Mouse (Mus musculus): ENCODE results near the gene Cdh18. TPM values are rescaled to one million over a fixed set of nuclear protein-coding genes. Genes with fewer than 3 reads are reported as not detected.
"Not testable (repeated sequence)": the region's sequence is repeated elsewhere in the genome, so short reads cannot be mapped to it uniquely, and the experiment has no call there.

Cdh18 gene
- total RNA-seq, 2 experiments from 2014 or later: not detected

DNA sequence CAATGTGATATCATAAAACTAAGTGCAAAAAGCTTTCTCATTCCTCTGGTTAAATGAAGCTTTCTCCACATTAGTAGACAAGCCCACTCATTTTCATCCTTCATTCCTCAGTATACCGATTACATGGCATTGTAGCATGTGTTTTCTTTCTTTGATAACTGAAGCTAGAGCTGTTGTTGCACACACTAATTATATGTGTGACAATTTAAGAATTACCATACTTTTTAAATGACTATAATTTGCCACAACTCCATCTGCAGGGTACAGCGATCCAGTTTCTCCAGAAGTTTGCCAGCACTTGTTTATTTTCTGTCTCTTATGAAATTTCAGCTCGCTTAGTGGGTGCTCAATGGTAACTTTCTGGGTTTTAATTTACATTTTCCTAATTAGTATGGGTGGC lies 663.2 kb downstream of the Cdh18 start:
- DNase-seq: no peak

DNA sequence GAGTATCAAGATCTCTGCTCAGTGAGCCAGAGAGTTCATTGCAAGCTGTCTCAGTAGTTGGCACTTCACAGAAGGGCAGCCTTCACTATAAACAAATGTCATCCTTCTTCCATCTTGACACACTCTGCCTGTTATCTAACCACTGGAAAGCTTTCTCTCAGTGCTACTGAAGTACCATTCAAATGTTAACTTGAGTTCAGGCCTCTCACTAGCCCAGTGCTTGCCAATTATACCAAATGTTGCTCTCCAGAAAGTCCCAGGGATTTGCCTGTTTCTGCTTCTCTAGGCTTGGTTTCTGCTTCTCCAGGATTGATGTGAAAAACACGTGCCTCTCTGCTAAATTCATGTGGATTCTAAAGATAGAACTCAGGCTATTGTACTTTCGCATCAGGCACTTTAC lies 681.8 kb downstream of the Cdh18 start:
- DNase-seq: no peak

DNA sequence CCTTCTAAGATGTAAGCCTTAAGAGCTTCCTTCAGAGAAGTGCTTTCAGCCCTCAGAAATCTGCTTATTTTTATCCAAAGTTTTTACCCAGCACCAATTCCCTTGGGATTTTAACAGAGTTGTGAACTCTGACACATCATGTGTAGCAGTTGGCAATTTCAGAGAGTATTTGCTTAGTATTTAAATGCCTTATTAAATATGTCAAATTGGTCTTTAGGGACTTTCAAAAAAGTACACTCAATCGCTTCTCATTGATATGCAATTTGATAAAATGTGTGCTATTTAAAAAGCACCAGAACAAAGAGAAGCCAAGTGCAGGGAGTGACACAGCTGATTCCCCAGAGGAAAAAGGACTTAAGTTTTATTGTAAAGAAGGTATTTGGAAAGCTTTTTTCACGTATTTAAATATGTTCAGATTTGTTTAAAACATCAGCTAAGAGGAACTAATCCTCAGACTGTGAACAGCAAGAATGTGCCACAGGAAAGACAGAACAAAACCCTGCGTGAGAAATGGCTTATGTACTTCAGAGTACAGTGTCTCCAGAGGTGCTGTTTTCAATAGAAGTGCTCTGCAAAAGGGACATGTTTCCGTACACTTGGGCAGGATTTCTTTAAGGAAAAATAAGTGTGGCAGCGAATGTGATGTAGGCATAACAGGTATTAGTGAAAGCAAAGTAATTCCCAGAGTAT lies 709.1 kb downstream of the Cdh18 start:
- DNase-seq: no peak

DNA sequence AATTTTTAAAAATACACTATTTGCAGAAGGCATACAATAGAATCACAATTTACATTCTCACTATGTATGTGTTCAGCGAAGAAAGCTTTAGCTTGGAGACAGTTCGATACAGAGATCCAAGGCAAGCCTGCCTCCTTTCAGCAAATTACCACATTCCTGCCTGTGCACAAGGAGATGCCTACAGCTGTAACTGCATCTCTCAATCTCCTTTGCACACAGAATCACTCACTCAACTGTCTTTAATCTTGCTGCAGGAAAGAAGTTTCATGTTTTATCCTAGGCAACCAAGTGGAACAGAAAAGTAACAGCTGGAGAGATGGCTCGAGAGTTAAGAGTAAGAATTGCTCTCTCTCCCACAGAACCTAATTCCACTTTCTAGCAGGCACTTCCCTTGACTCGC lies 729.6 kb downstream of the Cdh18 start:
- DNase-seq: no peak

DNA sequence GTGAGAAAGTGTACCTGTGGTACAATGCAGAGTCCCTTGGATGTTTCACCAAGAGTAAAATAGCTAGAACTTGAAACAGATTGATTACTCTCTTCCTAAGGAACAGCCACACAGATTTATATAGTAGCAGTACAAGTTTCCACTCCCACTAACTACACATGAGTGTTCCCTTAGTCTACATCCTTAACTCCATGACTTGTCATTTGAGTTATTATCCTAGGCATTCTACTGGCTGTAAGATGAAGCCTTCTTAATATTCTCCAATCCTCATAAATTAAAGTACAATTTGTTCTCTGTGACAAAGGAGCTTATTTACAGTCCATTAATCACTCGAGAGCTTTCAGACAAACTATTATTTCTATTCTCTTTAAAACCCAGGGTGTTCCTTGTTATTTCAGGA lies 756.2 kb downstream of the Cdh18 start:
- no peak for DNase-seq

DNA sequence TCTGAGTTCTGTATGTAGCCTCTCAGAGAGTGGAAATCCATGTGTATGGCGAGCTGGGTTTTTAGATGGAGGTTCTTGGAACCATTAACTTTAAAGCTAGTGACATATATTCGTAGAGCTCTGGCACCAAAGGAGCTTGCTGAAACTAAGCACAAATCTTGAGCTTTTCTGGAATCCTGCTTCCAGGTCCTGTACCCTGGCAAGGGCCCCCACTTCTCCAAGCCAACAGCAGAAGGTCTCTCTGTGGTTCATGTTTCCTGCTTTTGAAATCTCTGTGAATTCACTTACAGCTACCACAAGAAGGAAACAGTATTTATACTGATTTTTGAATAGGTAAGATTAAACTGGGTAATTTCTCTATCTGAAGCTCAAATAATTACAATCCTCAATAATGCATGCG lies 767.9 kb downstream of the Cdh18 start:
- no peak for DNase-seq

DNA sequence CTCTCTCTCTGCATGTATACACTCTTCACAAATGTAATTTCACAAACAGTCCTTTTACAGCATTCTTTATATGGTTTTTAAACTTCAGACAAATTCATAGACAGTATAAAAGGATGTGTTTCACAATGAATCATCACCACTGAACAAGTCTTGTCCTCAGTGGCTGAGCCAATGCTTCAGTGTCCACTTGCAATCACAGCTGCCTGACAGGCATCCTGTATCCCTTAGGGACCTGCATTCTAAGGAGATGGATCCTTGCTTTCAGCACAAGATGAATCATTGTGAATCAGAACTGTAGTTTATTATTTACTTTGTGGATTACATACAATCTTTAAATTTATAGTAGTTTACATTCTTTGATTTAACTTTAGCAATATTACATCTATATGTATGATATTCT lies 768.6 kb downstream of the Cdh18 start:
- DNase-seq: no peak

DNA sequence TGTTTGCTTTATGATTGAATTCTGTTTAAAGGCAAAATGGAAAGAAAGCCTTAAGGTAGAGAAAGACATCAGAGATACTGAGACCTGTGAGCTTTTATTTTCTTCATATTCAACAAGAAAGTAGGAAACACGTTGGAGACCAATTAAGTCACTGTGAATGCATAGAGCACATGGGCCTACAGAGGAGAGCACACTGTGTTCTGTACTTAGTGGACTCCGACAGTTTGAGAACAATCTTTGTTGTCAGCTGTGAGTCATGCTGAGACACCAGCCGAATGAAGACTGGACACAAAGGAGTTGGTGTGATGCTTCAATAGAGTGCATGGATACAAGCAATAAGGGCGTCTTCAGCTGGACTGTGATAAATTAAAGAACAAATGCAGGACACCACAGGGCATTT lies 791.5 kb downstream of the Cdh18 start:
- DNase-seq: not testable (repeated sequence)

DNA sequence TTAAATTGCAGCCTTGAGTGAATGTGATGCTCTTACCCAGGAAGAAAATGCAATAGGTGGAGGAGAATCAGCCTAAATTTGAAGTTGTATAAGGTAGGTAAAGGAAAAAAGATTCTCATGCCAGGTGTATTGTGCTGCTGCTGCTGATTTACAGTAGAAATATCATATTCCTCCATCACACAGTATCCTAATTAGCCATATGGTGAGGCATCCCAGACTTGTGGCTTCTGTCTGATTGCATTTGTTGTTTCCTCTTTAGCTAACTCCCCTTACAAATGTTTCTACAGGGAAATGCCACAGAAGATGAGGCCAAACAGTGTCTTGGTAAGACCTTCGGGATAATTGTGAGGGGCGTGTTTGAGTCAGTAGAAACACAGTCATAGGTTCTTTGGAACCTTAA lies 802.3 kb downstream of the Cdh18 start:
- no peak for DNase-seq

DNA sequence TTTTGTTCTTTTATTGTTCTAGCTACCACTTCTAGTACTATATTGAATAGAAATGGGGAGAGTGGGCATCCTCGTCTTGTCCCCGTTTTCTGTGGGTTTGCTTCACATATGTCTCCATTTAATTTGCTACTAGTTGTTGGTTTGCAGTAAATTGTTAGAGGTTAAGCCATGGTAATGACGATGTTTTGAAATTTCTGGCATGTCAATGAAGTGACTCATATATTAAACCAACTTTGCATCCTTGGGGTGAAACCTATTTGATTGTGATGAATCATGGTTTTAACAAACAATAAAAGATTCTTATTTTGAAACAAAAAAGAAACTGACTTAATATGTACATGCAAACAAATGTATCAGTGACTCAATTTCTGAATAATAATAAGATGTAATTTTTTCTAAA lies 817.5 kb downstream of the Cdh18 start:
- no peak for DNase-seq

DNA sequence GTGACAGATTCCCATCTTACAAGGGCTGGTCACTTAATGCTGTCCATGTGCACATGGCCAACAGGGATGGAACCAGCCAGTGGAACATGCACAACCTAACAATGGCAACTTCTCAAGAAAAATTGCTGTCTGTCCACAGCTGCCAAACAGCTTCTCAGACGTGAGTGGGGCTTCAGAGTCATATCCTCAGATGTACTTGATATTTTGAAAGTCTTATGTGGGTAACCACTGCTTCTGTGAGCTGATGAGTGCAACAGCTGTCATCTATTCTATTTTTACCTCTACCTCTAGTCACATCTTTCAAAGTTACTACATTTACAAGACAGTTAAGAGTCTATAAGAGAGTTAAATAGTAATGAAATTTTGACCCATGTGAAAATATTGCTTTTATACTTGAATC lies 818.9 kb downstream of the Cdh18 start:
- DNase-seq: no peak

DNA sequence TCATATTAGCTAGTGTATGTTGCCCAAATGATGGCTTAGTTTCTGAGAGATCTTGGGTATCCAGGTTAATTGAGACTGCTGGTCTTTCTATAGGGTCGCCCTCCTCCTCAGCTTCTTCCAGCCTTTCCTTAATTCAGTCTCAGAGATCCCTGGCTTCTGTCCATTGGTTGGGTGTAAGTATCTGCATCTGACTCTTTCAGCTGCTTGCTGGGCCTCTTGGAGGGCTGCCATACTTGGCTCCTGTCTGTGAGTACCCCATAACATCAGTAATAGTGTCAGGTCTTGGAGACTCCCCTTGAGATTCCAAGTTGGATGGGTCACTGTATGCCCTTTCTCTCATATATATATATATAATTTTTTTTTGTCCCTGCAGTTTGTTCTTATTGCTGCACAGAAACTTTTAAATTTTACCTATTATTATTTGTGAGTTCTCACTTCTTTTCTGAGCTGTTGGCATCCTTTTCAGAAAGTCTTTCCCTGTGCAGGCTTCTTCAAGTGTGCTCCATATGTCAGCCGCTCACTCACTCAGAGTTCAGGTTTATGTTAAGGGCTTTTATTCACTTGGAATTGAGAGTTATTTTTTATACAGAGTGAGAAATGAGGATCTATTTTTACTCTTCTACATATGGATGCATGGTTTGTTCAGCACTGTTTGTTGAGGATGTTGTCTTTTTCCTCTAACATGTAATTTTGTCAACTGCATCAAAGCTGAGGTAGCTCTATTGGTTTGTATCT lies 829.4 kb downstream of the Cdh18 start:
- no peak for DNase-seq

DNA sequence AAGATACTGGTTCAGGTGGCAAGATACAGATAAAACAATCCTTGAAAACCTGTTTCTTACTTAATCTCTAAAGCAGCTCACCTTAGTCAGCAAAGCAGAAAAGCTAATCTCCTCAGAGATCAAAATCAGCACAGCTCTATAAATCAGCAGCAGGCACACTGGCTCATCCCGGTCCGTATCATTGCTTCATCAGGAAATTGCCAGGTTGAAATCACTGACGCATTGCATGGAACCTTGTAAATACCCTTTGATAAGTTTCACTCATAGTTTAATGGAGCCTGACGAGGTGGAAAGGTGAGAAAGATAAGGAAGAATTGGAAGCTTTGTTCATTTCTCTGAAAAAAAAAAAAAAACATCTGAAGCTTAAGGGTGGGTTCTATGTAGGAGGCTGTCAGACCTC lies 837.0 kb downstream of the Cdh18 start:
- no peak for DNase-seq

DNA sequence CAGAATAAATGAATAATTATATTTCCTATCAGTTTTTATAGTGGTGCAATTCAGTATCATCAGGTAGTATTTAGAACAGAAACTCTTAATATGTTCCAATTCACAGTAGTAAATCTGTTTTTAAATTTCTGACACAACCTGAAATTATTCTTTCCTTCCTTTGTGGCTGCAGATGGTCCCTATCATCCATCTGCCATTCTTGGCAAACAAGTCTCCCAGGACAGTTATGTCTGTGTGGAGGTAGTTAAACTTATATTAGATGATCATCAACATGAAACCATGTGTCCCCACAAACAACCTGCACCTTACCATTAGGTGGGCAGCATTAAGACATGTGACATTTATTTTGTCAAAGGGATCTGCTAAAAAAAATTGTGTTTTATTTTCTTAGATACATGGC lies 847.8 kb downstream of the Cdh18 start:
- no peak for DNase-seq

DNA sequence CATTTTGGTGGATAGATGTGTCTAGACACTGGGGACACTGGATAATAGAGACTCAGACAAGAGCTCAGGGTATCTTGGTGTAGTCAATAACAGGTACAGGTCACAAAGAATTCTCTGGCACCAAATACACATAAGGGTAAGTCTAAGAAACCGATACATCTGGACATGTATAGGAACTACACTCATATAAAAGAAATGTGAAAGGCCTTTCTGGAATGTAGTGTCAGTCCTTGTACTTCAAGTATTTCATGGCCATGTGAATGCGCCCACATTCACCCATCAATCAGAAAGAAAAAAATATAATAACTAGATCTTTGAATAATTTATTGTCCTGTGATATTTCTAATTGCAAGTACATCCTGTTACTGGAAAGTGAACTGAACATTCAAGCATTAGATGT lies 855.0 kb downstream of the Cdh18 start:
- DNase-seq: no peak

DNA sequence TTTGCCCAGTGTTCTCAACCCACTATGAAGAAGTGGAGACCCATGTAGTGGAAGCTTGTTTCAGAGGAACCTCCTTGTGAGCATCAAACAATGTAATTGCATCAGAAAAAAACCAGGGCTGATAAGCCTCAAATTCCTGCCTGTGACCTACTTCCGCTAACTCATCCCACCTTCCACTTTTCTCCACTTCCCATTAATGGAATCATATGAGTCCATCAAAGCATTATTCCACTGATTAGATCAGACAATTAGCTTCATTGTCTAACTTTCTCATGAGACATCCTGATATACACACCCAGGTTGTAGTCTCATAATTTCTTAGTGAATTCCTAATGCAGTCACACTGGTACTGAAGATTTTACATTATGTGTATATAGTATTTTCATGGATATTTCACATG lies 859.4 kb downstream of the Cdh18 start:
- no peak for DNase-seq

DNA sequence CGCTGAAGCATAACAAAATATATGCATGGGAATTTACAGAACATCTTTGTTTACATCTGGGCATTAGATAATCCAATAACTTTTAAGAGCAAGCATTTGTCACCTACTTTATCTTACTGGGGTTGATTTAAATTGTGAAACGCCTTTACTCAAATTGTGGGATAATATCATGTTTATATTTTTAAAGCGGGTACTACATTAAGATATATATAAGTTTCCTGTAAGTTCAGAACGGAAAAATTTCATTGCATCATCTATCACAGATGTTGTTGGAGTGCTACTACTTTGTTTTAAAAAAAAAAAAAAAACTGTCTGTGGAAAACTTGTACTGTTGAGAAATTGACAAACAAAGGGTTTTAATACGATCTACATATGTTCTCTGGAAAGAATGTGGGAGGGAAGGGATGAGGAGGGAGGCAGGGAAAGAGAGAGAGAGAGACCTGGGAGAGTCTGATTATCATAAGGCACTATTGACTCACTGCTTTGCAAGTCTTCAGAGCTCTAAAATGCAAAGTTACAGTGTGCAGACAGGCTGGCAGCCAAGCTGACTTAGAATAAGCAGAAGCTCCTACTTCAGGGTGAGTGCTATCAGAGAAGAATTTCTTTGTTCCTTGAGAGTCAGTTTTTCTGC lies 867.7 kb downstream of the Cdh18 start:
- no peak for DNase-seq

DNA sequence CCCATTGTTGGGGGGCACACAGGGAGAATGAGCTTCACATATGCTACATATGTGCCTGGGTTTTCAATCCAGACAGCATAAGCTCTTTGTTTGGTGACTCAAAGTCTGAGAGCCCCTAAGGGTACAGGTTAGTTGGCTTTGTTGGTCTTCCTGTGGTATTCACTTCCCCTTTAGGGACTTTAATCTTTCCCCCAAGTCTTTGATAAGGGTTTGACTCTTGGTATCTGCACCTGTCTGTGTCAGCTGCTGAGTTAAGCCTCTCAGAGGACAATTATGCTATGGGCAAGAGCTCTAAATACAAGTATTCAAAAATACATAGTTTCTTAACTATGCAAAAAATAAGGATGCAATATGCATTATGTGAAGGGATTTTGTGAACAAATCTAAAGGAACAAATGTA lies 869.3 kb downstream of the Cdh18 start:
- DNase-seq: no peak

DNA sequence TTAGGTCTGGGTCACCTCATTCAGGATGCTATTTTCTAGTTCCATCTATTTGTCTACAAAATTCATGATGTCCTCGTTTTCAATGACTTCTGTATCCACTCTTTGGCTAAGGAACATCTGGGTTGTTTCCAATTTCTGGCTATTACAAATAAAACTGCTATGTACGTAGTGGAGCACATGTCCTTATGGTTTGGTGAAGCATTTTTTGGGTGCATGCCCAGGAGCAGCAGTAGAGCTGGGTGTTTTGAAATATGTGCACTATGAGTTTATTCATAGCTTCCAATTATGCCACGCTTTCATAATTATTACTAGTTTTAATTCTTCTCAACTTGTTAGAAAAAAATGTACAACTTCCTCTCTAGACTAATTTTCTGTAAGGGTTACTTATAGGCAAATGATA lies 871.2 kb downstream of the Cdh18 start:
- no peak for DNase-seq

DNA sequence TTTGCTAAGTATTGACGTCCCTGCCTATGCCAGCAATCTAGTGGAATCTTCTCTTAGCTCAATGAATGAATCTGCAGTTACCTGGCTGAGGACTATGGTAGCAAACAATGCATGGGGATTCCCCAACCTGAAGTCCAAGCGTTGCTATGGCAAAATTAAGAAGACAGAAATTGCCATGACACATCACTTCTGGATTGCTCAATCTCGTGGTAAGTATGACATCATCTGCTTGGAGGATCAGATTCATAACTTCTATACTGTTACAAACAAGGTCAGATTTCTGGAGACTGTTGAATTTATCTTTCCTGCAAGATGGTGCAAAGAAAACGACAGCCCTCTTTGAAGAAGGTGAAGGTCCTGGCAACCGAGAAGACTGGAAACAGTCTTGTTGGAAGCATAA lies 881.2 kb downstream of the Cdh18 start:
- DNase-seq: no peak

DNA sequence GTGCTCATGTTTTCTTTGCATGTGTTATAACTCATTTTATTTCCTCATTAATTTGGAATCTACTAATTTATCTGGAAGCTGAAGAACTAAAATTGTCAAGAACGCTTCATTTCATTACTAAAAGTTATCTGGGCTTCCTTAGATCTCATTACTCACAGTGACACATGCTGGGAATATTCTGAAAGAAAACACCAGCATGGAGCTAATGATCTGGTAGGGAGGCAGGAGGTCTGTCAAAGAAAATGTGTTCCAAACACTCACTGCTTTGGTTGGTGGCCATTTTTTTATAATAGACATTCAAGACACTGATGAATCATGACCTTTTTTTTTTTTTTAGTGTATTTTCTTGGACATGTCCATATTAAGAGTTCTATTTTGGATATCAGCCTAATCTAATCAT lies 899.7 kb downstream of the Cdh18 start:
- DNase-seq: no peak

DNA sequence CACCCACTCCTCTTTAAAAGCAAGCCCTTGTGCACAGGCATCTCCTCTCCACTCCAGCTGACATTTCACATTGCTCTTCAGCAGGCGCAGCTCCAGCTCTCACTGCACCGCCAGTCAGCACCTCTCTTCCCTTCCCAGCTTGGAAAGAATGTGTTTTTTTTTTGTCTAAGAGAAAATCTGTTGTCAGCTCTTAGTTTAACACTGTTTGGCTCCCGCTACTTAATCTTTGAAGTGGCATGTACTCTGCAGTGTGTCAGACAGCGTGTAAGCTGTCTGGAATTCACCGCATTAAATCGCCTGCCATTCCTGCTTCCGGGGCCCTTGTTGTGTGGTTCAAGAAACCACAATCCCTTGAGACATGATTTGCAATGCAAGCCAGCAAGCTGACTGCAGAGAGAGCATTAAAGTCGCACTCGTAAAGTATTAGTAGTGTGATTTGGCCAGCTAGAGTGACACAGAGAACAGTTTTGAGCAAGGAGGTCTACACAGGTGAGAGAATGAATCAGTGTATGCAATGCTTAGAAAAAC lies 903.3 kb downstream of the Cdh18 start:
- no peak for DNase-seq

DNA sequence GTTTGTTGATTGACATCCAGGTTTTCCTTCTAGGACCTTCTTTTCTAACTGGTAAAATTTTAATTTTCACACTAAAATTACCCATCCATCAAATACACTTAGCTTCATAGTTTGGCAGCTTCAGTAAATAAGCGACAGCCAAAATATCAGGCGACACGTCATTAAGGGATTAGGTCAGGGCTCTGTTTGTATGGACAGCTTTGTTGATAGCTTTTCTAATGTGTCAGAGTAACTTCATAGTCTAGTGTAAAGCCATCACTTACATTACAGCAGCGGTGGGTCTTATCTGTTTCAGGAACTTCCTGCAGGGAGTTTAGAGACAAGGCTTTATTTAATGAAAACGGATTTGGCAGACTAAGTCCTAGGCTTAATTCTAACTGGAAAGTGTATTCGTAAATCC lies 904.5 kb downstream of the Cdh18 start:
- DNase-seq: no peak

DNA sequence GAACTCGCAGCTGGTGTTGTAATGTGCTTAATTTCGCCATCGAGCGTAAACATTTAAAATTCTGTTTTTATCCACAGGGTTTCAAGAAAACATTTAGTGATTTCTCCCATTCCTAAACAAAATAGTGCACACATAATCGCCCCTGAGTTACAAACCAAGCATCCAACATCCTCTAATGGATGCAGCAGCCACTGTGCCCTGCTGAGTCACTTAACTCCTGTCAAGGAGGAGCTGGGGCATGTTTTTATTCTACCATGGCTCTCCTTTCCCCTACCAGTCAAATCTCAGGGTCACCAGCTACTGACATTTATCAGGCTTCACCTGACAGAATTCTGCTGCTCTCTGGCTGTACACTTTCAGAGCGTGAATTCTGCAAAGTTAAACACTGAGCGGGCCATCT lies 906.5 kb downstream of the Cdh18 start:
- DNase-seq: no peak

Data from heart, adult 18-20 months (tissue).